Mouse (Mus musculus): Measurements from ENCODE around the gene Ltn1.

The Ltn1 gene

DNA sequence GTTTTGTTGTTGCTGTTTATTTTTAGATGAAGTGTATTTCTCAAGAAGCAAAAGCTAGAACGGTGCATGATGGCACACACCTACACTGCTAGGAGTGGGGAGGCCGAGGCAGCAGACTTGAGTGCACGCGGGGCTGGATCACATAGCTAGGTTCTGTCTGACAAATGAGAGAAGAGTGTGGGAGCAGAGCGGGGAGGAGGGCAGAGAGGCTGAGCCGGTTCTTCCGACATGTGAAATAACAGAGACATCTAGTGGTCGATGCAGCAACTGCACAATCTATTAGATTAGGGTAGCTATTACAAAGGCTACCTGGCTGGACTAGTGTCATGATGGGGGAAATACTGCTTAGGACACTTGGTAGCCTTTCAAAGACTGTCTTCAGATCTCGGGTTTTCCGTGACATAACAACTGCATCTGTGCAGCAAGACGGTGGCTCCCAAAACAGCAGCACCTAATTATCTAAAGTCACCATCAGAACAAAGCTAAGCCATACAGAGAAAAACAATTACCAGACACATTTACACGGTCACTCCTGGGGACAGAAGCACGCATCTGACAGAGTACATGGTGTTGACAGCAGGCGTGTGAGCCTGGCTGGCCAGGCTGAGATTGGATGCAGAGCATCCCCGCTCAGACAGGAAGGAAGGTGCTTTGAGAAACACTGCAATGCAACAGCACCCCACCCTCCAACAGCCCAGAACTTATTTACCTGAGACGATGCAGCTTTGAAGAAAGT, 38.4 kb downstream of the Ltn1 start:
- peak; percentile 72 for DNase-seq (ENCODE audit: low spot score)

DNA sequence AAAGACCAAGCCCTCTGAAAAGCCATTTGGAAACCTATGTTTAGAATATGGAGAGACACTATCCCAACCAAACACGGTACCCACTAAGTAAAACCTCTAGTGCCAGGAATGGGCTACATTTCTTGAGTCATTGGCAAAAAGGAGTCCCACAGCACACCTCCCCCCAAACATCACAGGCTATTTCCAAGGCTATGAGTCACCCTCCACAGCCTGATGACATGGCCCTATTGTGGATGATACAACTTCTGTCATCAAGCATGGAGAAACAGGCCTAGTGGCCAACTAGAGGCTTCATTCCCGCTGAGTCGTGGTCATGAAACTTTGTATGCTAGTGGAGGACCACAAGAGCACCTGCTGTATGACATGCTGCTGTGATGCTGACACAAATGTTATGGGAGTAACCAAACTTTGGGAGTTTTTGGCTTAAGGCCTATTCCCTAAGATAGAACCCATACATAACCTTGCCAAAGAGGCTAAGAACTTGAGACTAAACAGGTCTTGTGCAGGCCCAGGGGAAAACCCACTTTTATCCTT, 44.9 kb downstream of the Ltn1 start:
- DNase-seq (ENCODE audit: low spot score): no peak

DNA sequence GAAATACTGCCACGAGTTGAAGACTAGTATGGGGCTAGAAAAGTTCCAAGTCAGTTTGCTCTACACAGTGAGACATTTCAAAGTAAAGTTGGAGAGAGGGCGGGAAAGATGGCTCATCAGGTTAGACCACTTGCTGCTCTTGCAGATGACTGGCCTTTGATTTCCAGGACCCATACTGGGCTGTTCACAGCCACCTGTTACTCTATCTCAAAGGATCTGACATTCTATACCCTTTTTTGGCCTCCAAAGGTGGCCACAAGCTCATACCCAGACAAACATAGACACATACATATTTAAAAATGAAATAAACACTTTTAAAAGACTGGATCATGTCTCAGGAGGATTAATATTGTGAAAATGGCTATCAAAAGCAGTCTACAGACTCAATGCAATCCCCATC, 48.0 kb downstream of the Ltn1 start:
- DNase-seq (ENCODE audit: low spot score): no peak

- no peak for DNase-seq (ENCODE audit: low spot score)
Observed at GRCm38 (mm10) chr16:87382996-87383395, 49.4 kb downstream of the Ltn1 start.

DNA sequence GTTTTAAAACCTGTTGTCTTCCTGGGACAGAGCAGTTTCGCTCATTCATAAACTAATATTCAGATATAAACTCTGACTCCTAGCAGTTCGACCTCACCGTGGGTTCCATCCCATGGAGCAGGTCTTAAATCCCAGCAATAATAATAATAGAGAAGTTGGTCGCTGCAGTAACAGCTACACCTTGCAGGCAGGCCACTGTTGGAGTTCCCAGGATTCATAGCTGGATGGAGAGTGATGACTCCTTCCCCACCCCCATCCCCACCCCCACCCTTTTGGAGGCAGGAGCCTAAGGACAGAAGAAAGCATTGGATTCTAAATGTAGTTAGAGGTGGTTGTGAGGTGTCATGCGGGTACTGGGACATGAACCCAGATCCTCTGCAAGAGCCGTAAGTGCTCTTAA, 66.0 kb downstream of the Ltn1 start:
- DNase-seq (ENCODE audit: low spot score): no peak

- DNase-seq (ENCODE audit: low spot score): no peak
Observed at GRCm38 (mm10) chr16:87366035-87366434, 66.4 kb downstream of the Ltn1 start.

- peak; percentile 42 for DNase-seq (ENCODE audit: low spot score)
Observed at GRCm38 (mm10) chr16:87364231-87364630, 68.2 kb downstream of the Ltn1 start.

- no peak for DNase-seq (ENCODE audit: low spot score)
Observed at GRCm38 (mm10) chr16:87360096-87360495, 72.3 kb downstream of the Ltn1 start.

DNA sequence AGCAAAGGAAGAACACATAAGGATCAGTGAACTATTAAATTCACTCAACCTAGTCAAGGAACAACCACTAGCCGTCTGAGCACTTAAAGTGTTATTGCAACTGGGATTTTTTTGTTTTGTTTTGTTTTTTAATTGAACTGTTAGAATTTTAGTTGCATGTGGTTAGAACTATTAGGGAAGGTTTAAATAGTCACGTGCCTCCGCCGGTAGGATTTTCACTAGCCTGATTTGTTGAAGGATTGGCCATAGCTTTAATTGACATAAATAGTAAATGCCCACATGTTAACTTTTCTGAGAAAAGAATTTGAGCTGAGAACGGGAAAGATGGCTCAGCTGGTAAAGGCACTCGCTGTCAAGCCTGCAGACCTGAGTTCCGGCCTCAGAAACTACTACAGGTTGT, 77.7 kb downstream of the Ltn1 start:
- no peak for DNase-seq (ENCODE audit: low spot score)

GRCm38 (mm10) chr16:87354075-87354583, 78.3 kb downstream of the Ltn1 start, which contains the start of gene N6amt1:
N6amt1 (plus strand) TSS chr16:87354185.
- peak; percentile 94 for DNase-seq (ENCODE audit: low spot score)

- no peak for DNase-seq (ENCODE audit: low spot score)
Observed at GRCm38 (mm10) chr16:87353605-87354004, 78.8 kb downstream of the Ltn1 start.

- DNase-seq (ENCODE audit: low spot score): no peak
Observed at GRCm38 (mm10) chr16:87351386-87352105, 80.9 kb downstream of the Ltn1 start.

DNA sequence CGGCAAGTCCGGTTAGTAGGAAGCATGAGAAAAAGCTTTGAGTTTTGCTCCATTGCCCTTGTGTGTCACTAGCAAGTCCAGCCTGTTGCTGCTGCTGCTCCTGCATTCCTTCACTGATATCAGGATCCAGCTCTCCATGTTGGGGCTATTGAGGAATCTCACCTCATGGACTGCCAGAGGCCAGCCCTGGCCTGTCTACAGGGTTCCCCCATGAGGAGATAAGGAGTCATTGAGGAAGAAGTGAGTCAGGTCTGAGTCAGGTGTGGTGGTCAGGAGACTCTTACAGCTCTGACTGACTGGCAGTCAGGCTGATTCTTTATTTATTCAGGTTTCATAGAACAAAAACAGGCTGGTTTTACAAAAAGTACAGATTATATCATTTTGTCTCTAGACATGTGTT, 84.3 kb downstream of the Ltn1 start:
- peak; percentile 58 for DNase-seq (ENCODE audit: low spot score)

DNA sequence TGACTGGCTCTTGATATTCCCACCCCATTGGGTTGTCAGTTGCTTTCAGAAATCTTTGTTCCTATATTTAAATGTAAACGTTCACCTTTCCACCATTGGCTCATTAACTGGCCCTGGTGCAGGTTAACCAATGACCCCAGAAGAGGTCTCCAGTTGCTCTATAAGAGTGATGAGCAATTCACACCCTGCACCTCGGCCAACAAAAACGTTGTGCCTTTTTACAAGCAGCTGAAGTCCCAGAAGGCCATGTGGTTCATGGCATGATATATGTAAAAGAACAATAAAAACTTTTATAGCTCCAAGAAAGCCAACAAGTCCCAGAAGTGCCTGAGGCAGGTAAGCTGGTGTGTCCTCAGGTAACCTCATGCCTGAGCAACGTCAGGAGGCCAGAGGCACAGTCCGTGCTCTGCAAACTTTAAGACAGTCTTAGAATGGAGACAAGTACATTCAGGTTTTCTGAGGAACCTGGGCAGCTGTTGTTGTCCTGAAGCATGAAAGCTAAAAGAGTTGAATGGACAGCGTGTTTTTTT, 91.3 kb downstream of the Ltn1 start:
- DNase-seq (ENCODE audit: low spot score): peak; percentile 38

- no peak for DNase-seq (ENCODE audit: low spot score)
Observed at GRCm38 (mm10) chr16:87334756-87335155, 97.7 kb downstream of the Ltn1 start.

DNA sequence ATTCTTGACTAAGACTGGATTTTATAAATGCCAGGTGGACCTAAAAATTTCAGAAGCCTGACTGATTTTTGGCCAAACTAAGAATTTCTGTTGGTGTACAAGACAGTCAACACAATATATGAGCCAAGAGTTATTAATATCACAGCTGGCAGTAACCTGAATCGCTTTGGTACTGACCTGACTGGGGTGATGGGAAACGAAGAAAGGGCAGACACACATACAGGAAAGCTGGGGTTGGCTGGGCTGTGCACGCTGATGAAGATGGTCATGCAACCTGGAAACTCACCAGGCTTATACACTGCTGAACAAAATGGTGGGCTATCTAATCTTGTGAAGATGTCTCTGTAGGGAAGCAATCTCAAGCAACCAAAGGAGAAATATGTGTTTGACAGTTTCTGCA, 102.4 kb downstream of the Ltn1 start:
- DNase-seq (ENCODE audit: low spot score): no peak

All from urinary bladder, postnatal 14 days (tissue).